Comparison of ENCODE assay signal across 24 mouse cellular contexts in genomic region chr12:12409044-12409443, GRCm38 (mm10).
A peak's percentile ranks its signal among the peaks of the same experiment; 100 is the strongest.
DNase-seq lines count a peak whose midpoint lies in the region; ATAC-seq lines count a peak whose summit lies in the region.
"Had no signal": no experiment of that assay in that cellular context is flagged by ENCODE, and none has a peak within 500 bp of the region (broad histone marks: within the 10 kb centered on the region; RNA-seq: fewer than 3 reads in every experiment).

No protein-coding gene starts in this region.

- no peak overlapping the region for H3K4me3 ChIP-seq in forebrain, embryonic 14.5 days (ENCODE audit: low read depth, low read length)
- no peak overlapping the region for H3K4me3 ChIP-seq in forebrain, embryonic 10.5 days
- no peak overlapping the region for H3K4me3 ChIP-seq in forebrain, embryonic 16.5 days (replicated peaks; ENCODE audit: low read length)
- H3K4me3 ChIP-seq: embryonic facial prominence, embryonic 15.5 days; heart, adult 2 months; heart, embryonic 13.5 days; limb, embryonic 13.5 days; liver, embryonic 13.5 days; lung, embryonic 15.5 days; megakaryocyte, embryonic 14.5 days had no signal

- H3K27me3 ChIP-seq in forebrain, embryonic 14.5 days (replicated peaks; ENCODE audit: control insufficient read depth, insufficient read depth, low read length): no peaks in the 10 kb centered on the region
- no peaks in the 10 kb centered on the region for H3K27me3 ChIP-seq in forebrain, embryonic 10.5 days (ENCODE audit: poor library complexity, severe bottlenecking)
- no peaks in the 10 kb centered on the region for H3K27me3 ChIP-seq in forebrain, embryonic 16.5 days (replicated peaks; ENCODE audit: control insufficient read depth, insufficient read depth, low read length)
- H3K27me3 ChIP-seq: embryonic facial prominence, embryonic 15.5 days; heart, embryonic 13.5 days; liver, embryonic 13.5 days; lung, embryonic 15.5 days; megakaryocyte, embryonic 14.5 days had no signal

- no peaks in the 10 kb centered on the region for H3K36me3 ChIP-seq in forebrain, embryonic 14.5 days (ENCODE audit: control insufficient read depth, insufficient read depth, low read length)
- no peaks in the 10 kb centered on the region for H3K36me3 ChIP-seq in forebrain, embryonic 10.5 days (replicated peaks)
- H3K36me3 ChIP-seq in forebrain, embryonic 16.5 days (ENCODE audit: control insufficient read depth, insufficient read depth): no peaks in the 10 kb centered on the region
- H3K36me3 ChIP-seq: embryonic facial prominence, embryonic 15.5 days; heart, embryonic 13.5 days; limb, embryonic 13.5 days; liver, embryonic 13.5 days; lung, embryonic 15.5 days had no signal

- peak overlapping the region; percentile 64; the same call in 1 of the 2 replicates for H3K27ac ChIP-seq in forebrain, embryonic 14.5 days (ENCODE audit: low read depth, low read length)
- no peak overlapping the region for H3K27ac ChIP-seq in forebrain, embryonic 10.5 days
- peak overlapping the region; percentile 50 for H3K27ac ChIP-seq in forebrain, embryonic 16.5 days (ENCODE audit: low read length)
- H3K27ac ChIP-seq: embryonic facial prominence, embryonic 15.5 days; heart, adult 2 months; heart, embryonic 13.5 days; kidney, postnatal 0 days; limb, embryonic 13.5 days; liver, embryonic 13.5 days; lung, embryonic 15.5 days had no signal

- no peaks in the 10 kb centered on the region for H3K4me1 ChIP-seq in forebrain, embryonic 14.5 days (ENCODE audit: control insufficient read depth, insufficient read depth, low read length)
- peaks cover 12% of the 10 kb centered on the region for H3K4me1 ChIP-seq in forebrain, embryonic 10.5 days
- peaks cover 7% of the 10 kb centered on the region for H3K4me1 ChIP-seq in forebrain, embryonic 16.5 days (replicated peaks; ENCODE audit: control insufficient read depth, insufficient read depth, low read length)
- H3K4me1 ChIP-seq: liver, embryonic 13.5 days had no signal

- peak; percentile 88; the same call in 1 of the 2 replicates for ATAC-seq in forebrain, embryonic 14.5 days
- peak; percentile 94 for ATAC-seq in forebrain, embryonic 16.5 days
- no peak for ATAC-seq in activated CD4-positive, CD25-positive, alpha-beta regulatory T cell, adult 4 months
- ATAC-seq: midbrain, embryonic 16.5 days had no signal

- DNase-seq in forebrain, embryonic 14.5 days (ENCODE audit: low spot score): peak; percentile 85
- DNase-seq in forebrain, embryonic 10.5 days (ENCODE audit: extremely low spot score, low spot score): no peak
- DNase-seq in layer of hippocampus, adult 9-11 months: peak; percentile 16
- no peak for DNase-seq in layer of hippocampus, adult 8-10 months (ENCODE audit: low spot score in 2 of 2)
- DNase-seq in brain, adult 2 months (ENCODE audit: low read depth, low spot score): peak; percentile 69
- DNase-seq: adrenal gland, postnatal 10 days; B cell, adult 2 months; cerebellum, adult 11 months; embryo, embryonic 11 days; gastrocnemius, postnatal 36 days; heart, adult 2 months; heart, postnatal 14 days; kidney, adult 2 months; liver, embryonic 13.5 days; lung, postnatal 36 days had no signal

- no peak overlapping the region for H3K9ac ChIP-seq in forebrain, embryonic 14.5 days (ENCODE audit: low read length)
- H3K9ac ChIP-seq in forebrain, embryonic 16.5 days (replicated peaks; ENCODE audit: low read depth, low read length): no peak overlapping the region
- H3K9ac ChIP-seq: embryonic facial prominence, embryonic 15.5 days; heart, embryonic 13.5 days; limb, embryonic 13.5 days; liver, embryonic 13.5 days; lung, embryonic 15.5 days had no signal

- no peaks in the 10 kb centered on the region for H3K9me3 ChIP-seq in forebrain, embryonic 14.5 days (replicated peaks; ENCODE audit: control insufficient read depth, low read length)
- H3K9me3 ChIP-seq in forebrain, embryonic 10.5 days: no peaks in the 10 kb centered on the region
- no peaks in the 10 kb centered on the region for H3K9me3 ChIP-seq in forebrain, embryonic 16.5 days (ENCODE audit: control insufficient read depth, low read length)
- H3K9me3 ChIP-seq: embryonic facial prominence, embryonic 15.5 days; heart, embryonic 13.5 days; limb, embryonic 13.5 days; liver, embryonic 13.5 days; lung, embryonic 15.5 days; megakaryocyte, embryonic 14.5 days had no signal

- WGBS in forebrain, embryonic 14.5 days: 63% methylated on average over 5 of the region's 5 CpGs
- WGBS in forebrain, embryonic 10.5 days: 88% methylated on average over 5 of the region's 5 CpGs
- WGBS in forebrain, embryonic 16.5 days: 45% methylated on average over 5 of the region's 5 CpGs

- H3K4me2 ChIP-seq in forebrain, embryonic 14.5 days (ENCODE audit: low read length): no peak overlapping the region
- no peak overlapping the region for H3K4me2 ChIP-seq in forebrain, embryonic 16.5 days (ENCODE audit: low read length)
- H3K4me2 ChIP-seq: embryonic facial prominence, embryonic 15.5 days; heart, embryonic 13.5 days; limb, embryonic 13.5 days; liver, embryonic 13.5 days; lung, embryonic 15.5 days had no signal

Comparison
In these comparisons a context has a peak if more than half of its experiments do, and no peak if none do; other contexts are left out.
1. DNase-seq: peak in forebrain, embryonic 14.5 days (single experiment), layer of hippocampus, adult 9-11 months (single experiment) and brain, adult 2 months (single experiment); none in forebrain, embryonic 10.5 days (single experiment) and layer of hippocampus, adult 8-10 months (0 of 2).